Mouse (Mus musculus) urinary bladder, postnatal 10 days (tissue): ENCODE data around the gene Gm17018.

Source experiments
- DNase-seq: peaks from one replicate; pipeline ENCODE4 v3.0.0; 2022; ENCODE audit warnings: low spot score

The Gm17018 gene

DNA sequence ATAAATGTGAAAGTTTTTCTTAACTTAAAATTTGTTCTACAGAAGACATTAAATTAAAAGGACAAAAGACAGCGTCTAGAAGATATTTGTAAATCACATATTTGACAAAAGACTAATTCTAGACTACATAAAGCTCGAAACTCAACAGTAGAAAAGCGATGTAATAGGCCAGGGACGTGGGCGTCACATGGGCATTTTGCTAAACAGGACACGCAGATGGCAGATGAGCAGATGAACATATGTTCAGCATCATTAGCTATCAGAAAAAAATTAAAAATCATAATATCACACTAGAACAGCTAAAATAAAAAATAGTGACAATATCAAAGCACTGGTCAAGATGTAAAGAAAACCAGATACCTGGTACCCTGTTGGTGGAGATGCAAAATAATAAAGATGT lies 29.3 kb downstream of the Gm17018 start:
- no peak for DNase-seq

- no peak for DNase-seq
These were observed 31.3 kb downstream of the Gm17018 start for GRCm38 (mm10) chr19:45591704-45592103.

DNA sequence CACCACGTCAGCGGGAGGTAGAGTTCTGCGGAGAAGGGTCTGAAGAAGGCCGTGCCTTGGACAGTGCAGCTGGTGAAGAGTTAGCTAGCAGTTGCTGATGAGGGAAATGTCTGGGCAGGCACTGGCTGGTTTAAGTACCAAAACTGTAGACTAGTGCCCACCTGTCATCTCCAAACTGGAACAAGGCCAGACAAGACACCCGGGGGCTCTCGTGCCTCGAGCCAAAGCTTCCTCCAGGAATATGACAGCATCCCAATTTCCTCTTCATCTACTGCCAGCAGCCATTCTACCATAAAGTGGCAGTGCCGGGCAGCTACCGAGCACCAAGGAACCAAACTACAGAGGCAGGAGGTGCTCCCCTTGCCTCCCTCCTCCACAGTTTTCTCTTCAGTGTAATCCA lies 32.5 kb downstream of the Gm17018 start:
- DNase-seq = no peak

DNA sequence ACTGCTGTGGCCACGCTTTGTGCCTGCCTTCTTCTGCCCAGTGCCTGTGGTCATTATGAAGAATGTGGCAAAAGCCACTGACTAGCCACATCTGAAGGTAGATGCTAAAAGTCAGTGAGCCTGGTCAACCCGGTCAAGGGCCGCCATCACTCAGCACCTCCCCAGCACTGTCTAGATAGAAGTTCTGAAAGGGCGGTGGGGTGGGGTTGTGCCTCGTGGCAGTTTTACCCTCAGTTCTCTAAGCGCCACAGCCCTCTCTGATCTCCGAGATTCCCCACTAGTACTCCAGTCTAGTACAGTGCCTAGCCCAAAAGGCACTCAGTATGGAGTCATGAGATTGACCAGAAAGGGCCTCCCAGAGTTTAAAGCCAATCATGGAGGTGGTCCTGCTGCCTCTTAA lies 33.7 kb downstream of the Gm17018 start:
- no peak for DNase-seq

GRCm38 (mm10) chr19:45595481-45595880 lies 35.1 kb downstream of the Gm17018 start:
- DNase-seq = no peak

DNA sequence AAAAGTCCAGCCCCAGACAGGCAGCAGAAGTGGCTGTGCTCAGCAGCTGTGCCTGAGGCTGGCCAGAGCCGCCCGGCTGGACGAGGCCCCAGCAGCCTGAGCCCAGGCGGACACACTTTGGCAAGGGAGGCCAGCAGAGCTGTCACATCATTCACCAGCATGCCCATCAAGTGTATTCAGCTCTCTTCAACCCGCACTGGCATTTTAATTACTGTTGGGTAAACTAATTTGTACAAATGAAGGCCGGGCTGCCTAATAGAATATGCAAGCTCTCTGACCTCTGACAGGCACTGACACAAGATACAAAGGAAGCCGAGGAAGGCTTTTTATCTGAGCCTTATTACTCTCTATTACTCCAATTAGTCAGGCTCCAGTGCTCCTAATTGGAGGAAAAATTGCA lies 35.6 kb downstream of the Gm17018 start:
- DNase-seq = no peak

DNA sequence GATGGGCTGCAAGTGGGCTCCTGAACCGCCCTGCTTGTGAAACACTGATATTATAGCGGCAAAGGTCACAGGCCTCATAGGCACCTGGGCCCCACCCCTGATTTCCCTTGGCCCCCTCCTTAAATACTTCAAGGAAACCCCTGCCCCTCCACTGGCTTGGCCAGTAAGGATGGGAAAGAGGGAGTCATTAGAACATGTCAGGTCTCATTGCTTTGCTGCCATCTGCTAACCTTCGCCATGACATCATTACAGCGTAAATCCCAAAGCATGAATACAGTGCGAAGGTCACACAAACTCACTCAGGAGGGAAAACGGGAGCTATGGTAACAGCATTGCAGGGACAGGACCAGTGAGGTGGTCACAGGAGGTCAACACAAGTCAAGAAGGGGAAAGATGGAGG lies 36.0 kb downstream of the Gm17018 start:
- DNase-seq = no peak

GRCm38 (mm10) chr19:45597106-45597505 lies 36.7 kb downstream of the Gm17018 start:
- no peak for DNase-seq

DNA sequence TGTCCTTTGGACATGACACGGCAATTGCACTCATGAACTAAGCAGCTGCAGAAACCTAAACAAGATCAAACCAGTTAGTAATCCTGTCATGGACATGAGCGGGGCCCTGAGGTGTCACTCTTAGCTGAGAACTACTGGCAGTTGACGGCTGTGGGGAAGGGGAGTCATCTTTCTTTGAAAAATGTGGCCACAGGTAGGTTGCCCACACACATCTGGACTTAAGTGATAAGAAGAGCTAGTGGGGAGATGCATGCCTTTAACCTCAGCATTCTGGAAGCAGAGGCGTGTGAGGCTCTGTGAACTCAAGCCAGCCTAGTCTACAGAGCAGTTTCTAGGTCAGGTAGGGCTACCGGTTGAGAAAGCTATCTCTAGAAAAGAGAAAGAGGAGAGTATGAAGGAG lies 42.2 kb downstream of the Gm17018 start:
- no peak for DNase-seq

GRCm38 (mm10) chr19:45606701-45607100 lies 46.3 kb downstream of the Gm17018 start:
- no peak for DNase-seq

DNA sequence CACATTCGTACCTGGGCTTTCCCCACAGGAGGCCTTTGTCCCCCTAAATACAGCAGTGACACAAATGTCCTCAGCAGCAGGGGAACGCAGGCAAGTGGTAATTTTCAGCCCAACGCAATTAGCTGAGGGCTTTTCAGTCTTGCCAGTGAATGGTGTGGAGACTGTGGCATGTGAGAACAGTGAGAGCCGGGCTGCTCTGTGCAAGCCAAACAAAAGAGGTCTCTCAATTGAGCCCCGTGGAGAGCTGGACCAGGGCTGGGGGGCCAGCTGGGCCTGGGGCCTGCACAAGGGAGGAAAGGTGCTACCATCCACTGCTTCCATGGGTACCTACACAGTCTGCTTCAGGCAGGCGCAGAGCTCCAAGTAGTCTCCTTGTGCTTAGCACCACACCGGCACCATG lies 47.1 kb downstream of the Gm17018 start:
- DNase-seq = no peak

GRCm38 (mm10) chr19:45608648-45609339 lies 48.4 kb downstream of the Gm17018 start:
- DNase-seq = no peak

- no peak for DNase-seq
These were observed 50.4 kb downstream of the Gm17018 start for GRCm38 (mm10) chr19:45610823-45611222.

DNA sequence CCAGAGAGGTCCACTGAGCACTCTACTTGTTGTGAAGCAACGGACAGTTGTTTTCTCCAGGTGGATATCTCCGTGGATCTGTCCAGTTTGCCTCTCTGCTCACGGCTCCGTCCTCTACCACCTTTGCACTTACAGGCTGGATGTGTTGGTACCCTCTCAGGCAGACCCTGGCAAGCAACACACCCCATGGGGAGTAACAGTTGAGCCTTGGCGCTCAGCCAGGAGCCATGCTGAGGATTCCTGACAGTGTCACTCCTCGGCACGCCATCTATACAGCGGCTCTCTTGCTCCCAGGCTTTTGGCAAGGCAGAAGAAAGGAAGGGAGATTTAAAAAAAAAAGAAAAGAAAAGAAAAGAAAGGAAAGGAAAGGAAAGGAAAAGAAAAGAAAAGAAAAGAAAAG lies 54.0 kb downstream of the Gm17018 start:
- DNase-seq = no peak

DNA sequence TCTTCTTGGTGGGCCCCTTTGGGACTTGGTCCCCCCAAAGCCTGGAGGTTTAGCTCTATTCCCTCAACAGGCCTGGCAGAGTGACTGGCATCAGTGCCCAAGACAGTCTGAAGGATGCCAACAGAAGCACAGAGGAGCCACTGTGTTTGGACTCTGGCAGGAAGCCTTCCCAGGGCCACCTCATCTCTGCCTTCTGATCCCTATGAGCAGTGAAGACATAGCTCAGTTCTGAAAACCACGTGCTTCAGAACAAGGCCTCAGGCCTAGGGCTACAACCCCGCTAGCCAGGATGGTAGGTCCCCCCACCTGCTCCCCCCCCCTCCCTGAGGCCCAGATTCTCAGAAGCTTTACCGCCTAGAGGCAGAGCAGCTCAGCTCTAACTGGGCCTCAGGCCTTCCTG lies 54.5 kb downstream of the Gm17018 start:
- no peak for DNase-seq

- DNase-seq = no peak
These were observed 55.2 kb downstream of the Gm17018 start for GRCm38 (mm10) chr19:45615415-45616213.

DNA sequence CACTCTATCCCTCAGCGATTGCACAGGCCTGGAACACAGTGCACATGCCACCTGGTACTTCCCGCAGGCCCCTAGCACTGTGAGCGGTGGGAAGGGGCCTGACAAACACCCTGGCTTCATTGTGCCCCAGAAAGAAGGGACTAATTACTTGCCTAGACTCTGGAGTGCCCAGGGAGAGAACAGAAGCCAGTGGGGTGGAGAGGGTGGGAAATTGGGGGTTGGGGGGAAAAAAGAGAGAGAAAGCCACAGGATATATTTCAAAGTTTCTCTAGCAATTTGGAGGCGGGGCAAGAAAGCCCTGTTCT lies 55.8 kb downstream of the Gm17018 start:
- no peak for DNase-seq

- DNase-seq = no peak
These were observed 56.3 kb downstream of the Gm17018 start for GRCm38 (mm10) chr19:45616735-45617134.

DNA sequence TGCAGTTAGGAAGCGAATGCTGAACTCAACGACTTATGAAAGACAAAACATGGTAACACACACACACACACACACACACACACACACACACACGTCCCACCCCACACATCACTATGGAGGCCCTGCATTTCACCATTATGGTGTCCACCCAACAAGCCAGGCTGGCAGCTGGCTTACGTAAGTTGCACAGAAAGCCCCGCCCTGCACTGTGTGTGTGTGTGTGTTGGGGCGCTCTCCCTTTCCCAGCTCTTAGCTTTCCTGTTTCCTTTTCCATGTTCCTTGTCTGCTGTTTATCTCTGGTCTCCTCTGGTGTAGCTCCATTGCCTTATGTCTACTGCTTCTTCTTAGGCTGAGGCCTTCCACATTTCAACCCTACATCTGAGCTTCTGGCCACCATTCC lies 57.8 kb downstream of the Gm17018 start:
- no peak for DNase-seq

- DNase-seq = no peak
These were observed 59.5 kb downstream of the Gm17018 start for GRCm38 (mm10) chr19:45619744-45620501.

- no peak for DNase-seq
These were observed 60.6 kb downstream of the Gm17018 start for GRCm38 (mm10) chr19:45621061-45621460.

GRCm38 (mm10) chr19:45622144-45622543 lies 61.7 kb downstream of the Gm17018 start:
- DNase-seq = no peak

- DNase-seq = no peak
These were observed 63.3 kb downstream of the Gm17018 start for GRCm38 (mm10) chr19:45623710-45624109.
